Mouse (Mus musculus): ENCODE results near the gene Apopt1. TPM values are rescaled to one million over a fixed set of nuclear protein-coding genes. Genes with fewer than 3 reads are reported as not detected.
"Not testable (repeated sequence)": the region's sequence is repeated elsewhere in the genome, so short reads cannot be mapped to it uniquely, and the experiment has no call there.

Gene Apopt1
- polyA plus RNA-seq, 1 experiment, result 22.5 TPM

- H3K4me1 ChIP-seq (ENCODE audit: control insufficient read depth, insufficient read depth, low read length), result peaks cover 12% of the 10 kb centered on the region
- no peak for DNase-seq
- 86% methylated on average over 4 of the region's 4 CpGs for WGBS
- TF ChIP-seq POLR2A (IDR thresholded peaks at IDR 0.05; ENCODE audit: borderline replicate concordance, extremely low read depth, low read depth, low read length) (no peak), CTCF (IDR thresholded peaks at IDR 0.05; ENCODE audit: insufficient read depth, low read length) (no peak)
- no peak overlapping the region for H3K4me3 ChIP-seq (replicated peaks; ENCODE audit: extremely low read depth, low read depth, low read length)
These were observed 13.5 kb upstream of the Apopt1 start for GRCm38 (mm10) chr12:111699542-111699941.

- TF ChIP-seq CTCF (IDR thresholded peaks at IDR 0.05; ENCODE audit: insufficient read depth, low read length), result no peak
- TF ChIP-seq POLR2A (IDR thresholded peaks at IDR 0.05; ENCODE audit: borderline replicate concordance, extremely low read depth, low read depth, low read length), result no peak
- Histone ChIP-seq H3K4me1 (ENCODE audit: control insufficient read depth, insufficient read depth, low read length) (peaks cover 16% of the 10 kb centered on the region), H3K4me3 (replicated peaks; ENCODE audit: extremely low read depth, low read depth, low read length) (no peak overlapping the region)
- no peak for DNase-seq
- WGBS, result 61% methylated on average over 9 of the region's 9 CpGs
These were observed 12.1 kb upstream of the Apopt1 start for GRCm38 (mm10) chr12:111700920-111701458.

- Histone ChIP-seq H3K4me3 (replicated peaks; ENCODE audit: extremely low read depth, low read depth, low read length) (no peak overlapping the region), H3K4me1 (ENCODE audit: control insufficient read depth, insufficient read depth, low read length) (peaks cover 17% of the 10 kb centered on the region)
- 77% methylated on average over 3 of the region's 3 CpGs for WGBS
- TF ChIP-seq POLR2A (IDR thresholded peaks at IDR 0.05; ENCODE audit: borderline replicate concordance, extremely low read depth, low read depth, low read length), result no peak
- TF ChIP-seq CTCF (IDR thresholded peaks at IDR 0.05; ENCODE audit: insufficient read depth, low read length), result no peak
- no peak for DNase-seq
These were observed 9.8 kb upstream of the Apopt1 start for GRCm38 (mm10) chr12:111703301-111703700.

GRCm38 (mm10) chr12:111704609-111705008 lies 8.5 kb upstream of the Apopt1 start:
- no peak for DNase-seq
- no peak overlapping the region for H3K4me3 ChIP-seq (replicated peaks; ENCODE audit: extremely low read depth, low read depth, low read length)

GRCm38 (mm10) chr12:111705186-111705973 lies 7.7 kb upstream of the Apopt1 start:
- WGBS, result 28% methylated on average over 15 of the region's 15 CpGs
- DNase-seq, result peak; percentile 66
- H3K4me1 ChIP-seq (ENCODE audit: control insufficient read depth, insufficient read depth, low read length), result peaks cover 17% of the 10 kb centered on the region

More at GRCm38 (mm10) chr12:111704609-111705008, 8.5 kb upstream of the Apopt1 start:
- 33% methylated on average over 9 of the region's 9 CpGs for WGBS
- no peak for TF ChIP-seq CTCF (IDR thresholded peaks at IDR 0.05; ENCODE audit: insufficient read depth, low read length)
- peak; percentile 47; the same call in 1 of the 2 replicates for TF ChIP-seq POLR2A (IDR thresholded peaks at IDR 0.05; ENCODE audit: borderline replicate concordance, extremely low read depth, low read depth, low read length)
- H3K4me1 ChIP-seq (ENCODE audit: control insufficient read depth, insufficient read depth, low read length), result peaks cover 17% of the 10 kb centered on the region

GRCm38 (mm10) chr12:111708181-111708580 lies 4.9 kb upstream of the Apopt1 start:
- no peak for DNase-seq
- H3K4me1 ChIP-seq (ENCODE audit: control insufficient read depth, insufficient read depth, low read length), result peaks cover 20% of the 10 kb centered on the region
- TF ChIP-seq POLR2A (IDR thresholded peaks at IDR 0.05; ENCODE audit: borderline replicate concordance, extremely low read depth, low read depth, low read length) (no peak), CTCF (IDR thresholded peaks at IDR 0.05; ENCODE audit: insufficient read depth, low read length) (no peak)
- 52% methylated on average over 4 of the region's 4 CpGs for WGBS
- no peak overlapping the region for H3K4me3 ChIP-seq (replicated peaks; ENCODE audit: extremely low read depth, low read depth, low read length)

More at GRCm38 (mm10) chr12:111705186-111705973, 7.7 kb upstream of the Apopt1 start:
- TF ChIP-seq CTCF (IDR thresholded peaks at IDR 0.05; ENCODE audit: insufficient read depth, low read length), result no peak
- no peak for TF ChIP-seq POLR2A (IDR thresholded peaks at IDR 0.05; ENCODE audit: borderline replicate concordance, extremely low read depth, low read depth, low read length)
- H3K4me3 ChIP-seq (replicated peaks; ENCODE audit: extremely low read depth, low read depth, low read length), result no peak overlapping the region

GRCm38 (mm10) chr12:111710091-111710490 lies 3.0 kb upstream of the Apopt1 start:
- no peak for DNase-seq
- TF ChIP-seq POLR2A (IDR thresholded peaks at IDR 0.05; ENCODE audit: borderline replicate concordance, extremely low read depth, low read depth, low read length) (no peak), CTCF (IDR thresholded peaks at IDR 0.05; ENCODE audit: insufficient read depth, low read length) (no peak)
- Histone ChIP-seq H3K4me1 (ENCODE audit: control insufficient read depth, insufficient read depth, low read length) (peaks cover 13% of the 10 kb centered on the region), H3K4me3 (replicated peaks; ENCODE audit: extremely low read depth, low read depth, low read length) (no peak overlapping the region)
- 72% methylated on average over 10 of the region's 10 CpGs for WGBS

GRCm38 (mm10) chr12:111712476-111712875 lies 585 bp upstream of the Apopt1 start:
- peak; percentile 32 for DNase-seq
- Histone ChIP-seq H3K4me1 (ENCODE audit: control insufficient read depth, insufficient read depth, low read length) (peaks cover 5% of the 10 kb centered on the region; the same call in 1 of the 2 replicates), H3K4me3 (replicated peaks; ENCODE audit: extremely low read depth, low read depth, low read length) (peak overlapping the region; percentile 63)
- WGBS, result 1% methylated on average over 25 of the region's 33 CpGs
- TF ChIP-seq POLR2A (IDR thresholded peaks at IDR 0.05; ENCODE audit: borderline replicate concordance, extremely low read depth, low read depth, low read length) (no peak), CTCF (IDR thresholded peaks at IDR 0.05; ENCODE audit: insufficient read depth, low read length) (no peak)

- WGBS, result 64% methylated on average over 6 of the region's 6 CpGs
- DNase-seq; H3K4me1 ChIP-seq (ENCODE audit: control insufficient read depth, insufficient read depth, low read length); H3K4me3 ChIP-seq (replicated peaks; ENCODE audit: extremely low read depth, low read depth, low read length): not testable (repeated sequence)
These were observed 819 bp downstream of the Apopt1 start for GRCm38 (mm10) chr12:111713880-111714279.

GRCm38 (mm10) chr12:111716505-111716904 lies 3.4 kb downstream of the Apopt1 start:
- no peak overlapping the region for H3K4me3 ChIP-seq (replicated peaks; ENCODE audit: extremely low read depth, low read depth, low read length)
- peaks cover 5% of the 10 kb centered on the region; the same call in 1 of the 2 replicates for H3K4me1 ChIP-seq (ENCODE audit: control insufficient read depth, insufficient read depth, low read length)
- TF ChIP-seq POLR2A (IDR thresholded peaks at IDR 0.05; ENCODE audit: borderline replicate concordance, extremely low read depth, low read depth, low read length) (no peak), CTCF (IDR thresholded peaks at IDR 0.05; ENCODE audit: insufficient read depth, low read length) (no peak)
- WGBS, result 94% methylated on average over 7 of the region's 7 CpGs
- no peak for DNase-seq
